Mouse (Mus musculus): ENCODE measurements around the gene Trmt10a. TPM values are rescaled to one million over a fixed set of nuclear protein-coding genes. Genes with fewer than 3 reads are reported as not detected.

Gene Trmt10a
- polyA plus RNA-seq, 1 experiment from 2014 or later: 11.8 TPM

DNA sequence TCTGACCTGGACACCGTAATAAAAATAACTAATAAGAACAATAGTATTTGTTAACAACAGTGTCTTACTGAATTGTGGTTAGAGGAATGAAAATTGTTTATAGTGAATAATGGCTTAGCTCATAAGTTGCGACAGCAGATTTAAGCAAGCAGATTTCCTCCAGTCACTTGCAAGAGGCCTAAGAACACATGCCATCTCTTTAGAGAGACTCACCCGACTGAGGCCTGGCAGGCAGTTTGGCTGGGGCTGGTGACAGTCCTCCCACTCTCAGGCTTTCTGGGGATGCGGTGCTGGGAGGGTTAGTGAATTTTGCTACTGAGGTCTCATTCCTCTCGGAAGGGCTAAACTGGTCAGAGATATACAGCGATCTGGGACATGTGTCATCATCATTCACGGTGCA is 40.1 kb downstream of the Trmt10a start:
- no peak for ATAC-seq (ENCODE audit: low FRiP score)
- H3K9me3 ChIP-seq (replicated peaks): no peaks in the 10 kb centered on the region
- 93% methylated on average over 7 of the region's 7 CpGs for WGBS

DNA sequence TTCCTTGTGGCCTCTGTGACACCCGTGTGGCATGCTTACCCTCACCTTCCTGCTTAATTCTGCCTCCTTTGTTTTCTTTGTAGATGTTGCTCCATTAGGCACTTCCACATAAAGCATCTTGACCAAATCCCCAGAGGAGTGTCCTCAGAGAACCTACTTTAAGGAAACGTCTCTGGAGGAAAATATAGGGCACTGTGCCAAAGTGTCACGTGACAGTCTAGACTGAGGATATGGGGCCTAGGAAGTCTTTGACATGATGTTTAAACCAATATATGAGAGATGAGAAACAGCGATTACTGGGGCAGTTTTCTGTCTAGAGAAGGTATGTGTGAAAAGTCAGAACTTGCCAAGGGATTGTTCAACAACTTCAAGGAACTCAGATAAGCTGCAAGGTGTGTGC is 42.0 kb downstream of the Trmt10a start:
- Histone ChIP-seq H3K27ac (no peak overlapping the region), H3K27me3 (no peaks in the 10 kb centered on the region), H3K4me2 (replicated peaks) (no peak overlapping the region), H3K9ac (no peak overlapping the region), H3K9me3 (replicated peaks) (no peaks in the 10 kb centered on the region), H3K4me3 (no peak overlapping the region), H3K4me1 (peaks cover 9% of the 10 kb centered on the region; the same call in 1 of the 2 replicates), H3K36me3 (no peaks in the 10 kb centered on the region)
- 72% methylated on average over 4 of the region's 4 CpGs for WGBS
- ATAC-seq (ENCODE audit: low FRiP score): no peak

More for the DNA sequence above, 40.1 kb downstream of the Trmt10a start:
- H3K36me3 ChIP-seq: no peaks in the 10 kb centered on the region
- no peak overlapping the region for H3K27ac ChIP-seq
- no peak overlapping the region for H3K4me2 ChIP-seq (replicated peaks)
- no peaks in the 10 kb centered on the region for H3K27me3 ChIP-seq
- peaks cover 9% of the 10 kb centered on the region; the same call in 1 of the 2 replicates for H3K4me1 ChIP-seq
- no peak overlapping the region for H3K4me3 ChIP-seq
- no peak overlapping the region for H3K9ac ChIP-seq

DNA sequence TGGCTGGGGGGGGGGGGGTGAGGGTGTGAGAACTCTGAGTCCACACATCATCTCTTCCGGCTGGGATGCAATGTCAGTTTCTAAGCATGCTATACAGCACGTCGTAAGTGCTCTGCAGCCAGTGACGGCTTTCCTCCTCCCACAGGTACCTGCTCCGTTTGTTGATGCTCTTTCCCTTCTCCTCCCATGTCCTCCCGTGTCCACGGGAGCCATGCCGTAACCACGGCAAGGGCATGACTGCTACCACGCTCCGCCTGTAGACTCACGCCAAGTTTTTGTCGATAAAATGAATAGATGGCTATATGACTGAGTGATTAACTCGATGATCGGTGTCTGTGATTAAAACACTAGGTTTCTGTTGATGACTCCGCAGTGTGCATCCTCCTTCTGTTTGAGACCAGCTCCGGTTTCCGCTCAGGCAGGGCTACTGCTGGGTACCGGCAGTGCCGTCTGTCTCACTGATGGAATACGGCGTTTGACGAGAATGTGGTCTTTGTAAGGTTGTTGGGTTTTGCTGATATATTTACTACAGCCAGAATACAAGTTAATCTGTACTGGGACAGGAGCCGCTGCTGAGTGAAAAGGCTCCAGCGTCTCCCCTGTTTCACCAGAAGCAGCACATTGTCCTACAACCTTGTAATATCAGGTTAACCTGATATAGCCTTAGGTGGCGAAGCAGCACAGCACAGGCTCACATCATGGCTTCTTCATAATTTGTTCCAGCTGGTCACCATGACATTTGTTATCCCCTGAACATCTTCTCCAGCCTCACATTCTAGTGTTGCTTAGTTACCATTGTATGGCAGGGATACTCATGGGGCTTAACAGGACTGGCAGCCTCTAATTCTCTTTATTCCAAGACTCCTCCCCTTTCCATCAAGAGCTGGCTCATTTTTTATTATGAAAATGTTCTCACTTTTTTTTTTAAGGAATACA is 43.0 kb downstream of the Trmt10a start:
- 85% methylated on average over 26 of the region's 26 CpGs for WGBS
- Histone ChIP-seq H3K4me3 (no peak overlapping the region), H3K9me3 (replicated peaks) (no peaks in the 10 kb centered on the region), H3K36me3 (no peaks in the 10 kb centered on the region), H3K27ac (peak overlapping the region; percentile 36), H3K9ac (no peak overlapping the region), H3K4me2 (replicated peaks) (no peak overlapping the region), H3K27me3 (no peaks in the 10 kb centered on the region), H3K4me1 (peaks cover 9% of the 10 kb centered on the region; the same call in 1 of the 2 replicates)
- ATAC-seq (ENCODE audit: low FRiP score): peak; percentile 76

DNA sequence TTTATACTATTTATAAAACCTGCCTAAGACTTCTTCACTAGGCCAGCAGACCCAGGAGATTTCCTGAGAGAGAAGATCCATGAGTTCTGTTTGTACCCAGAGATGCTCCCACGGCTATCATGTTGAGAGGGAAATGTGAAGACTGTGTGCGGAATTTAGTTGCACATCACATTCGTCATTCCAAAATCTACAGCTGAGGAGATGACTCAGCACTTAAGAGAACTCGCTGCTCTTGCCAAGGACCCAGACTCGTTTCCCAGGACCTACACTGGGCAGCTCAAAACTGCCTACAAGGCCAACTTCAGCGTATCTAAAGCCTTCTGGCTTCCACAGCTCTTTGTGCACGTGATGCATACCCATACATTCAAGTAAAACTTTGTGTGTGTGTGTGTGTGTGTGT is 49.0 kb downstream of the Trmt10a start:
- H3K36me3 ChIP-seq: no peaks in the 10 kb centered on the region
- H3K27me3 ChIP-seq: no peaks in the 10 kb centered on the region
- H3K4me2 ChIP-seq (replicated peaks): no peak overlapping the region
- H3K27ac ChIP-seq: no peak overlapping the region
- H3K9ac ChIP-seq: no peak overlapping the region
- H3K4me3 ChIP-seq: no peak overlapping the region
- no peaks in the 10 kb centered on the region for H3K9me3 ChIP-seq (replicated peaks)
- WGBS: 88% methylated on average over 7 of the region's 7 CpGs
- H3K4me1 ChIP-seq: no peaks in the 10 kb centered on the region
- ATAC-seq (ENCODE audit: low FRiP score): no peak

DNA sequence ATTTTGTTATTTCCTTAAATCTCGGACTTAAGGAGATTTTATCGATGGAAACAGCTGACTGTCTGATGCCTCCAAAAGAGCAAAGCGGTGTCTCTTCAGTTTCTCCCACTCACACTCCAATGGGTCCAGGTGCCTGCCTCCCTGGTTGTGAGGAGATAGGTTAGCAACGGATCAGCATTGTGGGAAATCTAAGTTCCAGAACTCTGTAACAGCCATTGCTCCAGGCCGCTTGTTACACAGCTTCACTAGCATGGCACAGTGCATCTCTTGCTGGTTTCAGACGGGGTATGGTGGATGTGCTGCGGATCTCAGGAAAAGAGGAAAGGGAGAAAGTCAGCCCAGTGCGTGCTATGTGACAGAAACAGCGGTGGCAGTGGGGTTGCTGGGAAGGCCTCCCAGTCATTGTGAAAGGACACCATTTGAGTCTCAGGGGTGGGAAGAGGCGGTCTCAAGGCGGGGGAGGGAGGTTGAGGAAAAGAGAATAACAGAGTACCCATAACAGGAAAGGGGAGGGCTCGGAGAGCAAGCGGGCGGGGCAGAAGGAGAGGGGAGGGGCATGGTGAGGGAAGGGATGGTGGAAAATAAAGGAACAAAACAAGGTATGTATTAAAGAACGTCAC is 50.5 kb downstream of the Trmt10a start, which contains the start of gene 4930579F01Rik:
Gene 4930579F01Rik, minus strand, starts transcription at position 143 of the 620 bp plus-strand sequence.
- Histone ChIP-seq H3K9me3 (replicated peaks) (no peaks in the 10 kb centered on the region), H3K4me1 (0 out of 2 replicates have a peak, but pooled peaks cover 2% of the 10 kb centered on the region), H3K27ac (no peak within 1 kb of the TSS), H3K4me2 (replicated peaks) (no peak within 1 kb of the TSS), H3K9ac (no peak within 1 kb of the TSS), H3K27me3 (no peaks in the 10 kb centered on the region), H3K36me3 (no peaks in the 10 kb centered on the region), H3K4me3 (no peak within 1 kb of the TSS)
- 83% methylated on average over 15 of the region's 15 CpGs for WGBS
- no peak for ATAC-seq (ENCODE audit: low FRiP score)

DNA sequence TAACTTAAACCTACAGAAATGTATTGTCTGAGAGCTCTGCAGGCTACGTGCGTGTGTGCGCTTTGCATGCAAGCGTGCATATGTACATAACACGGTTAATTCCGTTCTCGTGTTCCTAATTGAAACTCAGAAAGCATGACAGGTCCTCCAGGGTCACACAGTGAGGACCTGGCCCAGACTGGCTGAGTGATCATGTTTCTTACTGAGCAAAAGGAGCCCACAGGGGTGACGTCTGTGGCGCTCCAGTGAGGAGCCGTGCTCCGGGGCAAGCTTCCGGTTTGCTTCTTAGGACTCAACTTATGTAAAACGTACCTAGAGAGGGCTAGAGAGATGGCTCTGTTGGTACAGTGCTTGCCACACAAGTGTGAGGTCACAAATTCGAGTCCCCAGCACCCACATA is 53.8 kb downstream of the Trmt10a start:
- H3K36me3 ChIP-seq: no peaks in the 10 kb centered on the region
- 76% methylated on average over 14 of the region's 14 CpGs for WGBS

DNA sequence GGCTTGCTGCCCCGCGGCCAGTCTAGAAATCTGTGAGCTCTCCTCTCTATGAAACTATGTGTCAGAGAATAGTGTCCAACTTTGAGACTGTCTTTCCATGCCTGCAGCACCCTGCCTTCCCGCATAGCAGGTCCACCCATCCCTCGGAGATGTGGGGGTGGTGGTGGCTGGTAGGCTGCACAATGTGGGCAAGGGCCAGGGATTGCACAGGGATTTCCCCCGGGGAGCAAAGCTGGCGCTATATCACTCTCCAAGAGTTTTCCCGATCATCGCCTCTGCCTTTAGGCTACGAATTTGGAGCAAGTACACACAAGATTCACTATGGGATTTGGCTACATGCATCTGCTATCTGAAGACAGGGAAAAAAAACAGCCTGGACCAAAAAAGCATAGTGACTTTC is 54.3 kb downstream of the Trmt10a start:
- H3K27ac ChIP-seq: no peak overlapping the region
- no peaks in the 10 kb centered on the region for H3K36me3 ChIP-seq
- ATAC-seq (ENCODE audit: low FRiP score): peak; percentile 57; the same call in 1 of the 2 replicates
- 69% methylated on average over 9 of the region's 9 CpGs for WGBS
- H3K9me3 ChIP-seq (replicated peaks): no peaks in the 10 kb centered on the region
- H3K9ac ChIP-seq: no peak overlapping the region
- no peak overlapping the region for H3K4me3 ChIP-seq
- H3K4me2 ChIP-seq (replicated peaks): no peak overlapping the region
- H3K27me3 ChIP-seq: no peaks in the 10 kb centered on the region
- 0 out of 2 replicates have a peak, but pooled peaks cover 2% of the 10 kb centered on the region for H3K4me1 ChIP-seq

More for the DNA sequence above, 53.8 kb downstream of the Trmt10a start:
- Histone ChIP-seq H3K27me3 (no peaks in the 10 kb centered on the region), H3K4me1 (0 out of 2 replicates have a peak, but pooled peaks cover 2% of the 10 kb centered on the region), H3K9me3 (replicated peaks) (no peaks in the 10 kb centered on the region), H3K4me2 (replicated peaks) (no peak overlapping the region), H3K27ac (no peak overlapping the region), H3K9ac (no peak overlapping the region), H3K4me3 (no peak overlapping the region)
- ATAC-seq (ENCODE audit: low FRiP score): no peak

DNA sequence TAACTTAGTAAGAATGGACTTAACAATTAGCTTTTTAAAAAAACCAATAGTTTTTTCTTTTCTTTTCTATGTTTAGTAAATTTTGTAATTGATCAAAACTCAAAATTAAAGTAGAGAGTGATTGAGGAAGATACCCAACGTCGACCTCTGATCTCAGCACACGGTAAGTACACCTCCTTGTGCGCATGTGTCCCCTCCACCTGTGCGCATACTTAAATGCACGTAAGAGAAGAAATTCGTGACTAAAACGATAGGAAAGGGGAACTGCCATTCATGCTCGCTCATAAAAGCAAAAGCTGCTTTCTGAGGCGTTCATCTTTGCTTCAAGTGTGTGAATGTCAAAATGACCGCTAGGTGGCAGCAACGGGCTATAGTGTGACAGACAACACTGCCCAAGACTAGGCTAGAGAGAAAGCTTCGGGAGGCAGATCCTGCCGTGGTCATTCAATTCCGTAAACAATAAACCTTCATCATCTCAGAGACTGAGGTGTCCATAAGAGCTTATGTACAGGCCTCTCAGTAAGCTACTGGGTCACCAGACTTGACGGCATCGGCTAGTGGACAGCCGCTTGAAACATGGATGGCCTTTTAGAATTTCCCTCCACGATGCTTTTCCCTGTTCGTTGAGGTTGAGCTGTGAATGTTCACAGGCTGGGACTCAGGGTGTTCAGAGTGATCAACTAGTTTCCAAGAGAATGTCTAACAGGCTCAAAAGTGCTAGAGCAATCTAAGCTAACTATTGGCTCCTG is 54.9 kb downstream of the Trmt10a start:
- Histone ChIP-seq H3K27ac (no peak overlapping the region), H3K4me3 (no peak overlapping the region), H3K4me1 (0 out of 2 replicates have a peak, but pooled peaks cover 2% of the 10 kb centered on the region), H3K4me2 (replicated peaks) (peak overlapping the region; percentile 40), H3K27me3 (no peaks in the 10 kb centered on the region), H3K36me3 (no peaks in the 10 kb centered on the region), H3K9ac (0 out of 2 replicates have a peak overlapping the region, but pooled peaks have one; percentile 44), H3K9me3 (replicated peaks) (no peaks in the 10 kb centered on the region)
- peak; percentile 93 for ATAC-seq (ENCODE audit: low FRiP score)
- WGBS: 30% methylated on average over 20 of the region's 20 CpGs

DNA sequence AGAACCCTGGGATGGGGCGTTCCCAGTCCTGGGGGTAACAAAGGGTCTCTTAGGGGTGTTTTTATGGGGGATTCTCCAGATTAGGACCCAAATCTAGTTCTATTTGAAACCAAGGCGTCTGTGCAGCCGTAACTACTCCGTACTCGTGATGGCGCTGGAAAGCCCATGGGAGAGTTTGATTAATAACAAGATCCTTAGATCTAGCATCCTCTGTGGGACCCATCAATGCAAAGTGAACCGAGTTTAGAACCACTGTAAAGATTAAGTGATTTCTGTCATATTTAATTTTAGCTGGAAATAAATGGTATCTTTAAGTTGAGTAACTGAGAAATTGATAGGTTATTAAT is 55.4 kb downstream of the Trmt10a start:
- no peaks in the 10 kb centered on the region for H3K27me3 ChIP-seq
- H3K4me2 ChIP-seq (replicated peaks): peak overlapping the region; percentile 40; the same call in 1 of the 2 replicates
- H3K36me3 ChIP-seq: no peaks in the 10 kb centered on the region
- ATAC-seq (ENCODE audit: low FRiP score): no peak; the same call in 1 of the 2 replicates
- 0 out of 2 replicates have a peak, but pooled peaks cover 2% of the 10 kb centered on the region for H3K4me1 ChIP-seq
- no peaks in the 10 kb centered on the region for H3K9me3 ChIP-seq (replicated peaks)
- H3K4me3 ChIP-seq: no peak overlapping the region
- WGBS: 75% methylated on average over 7 of the region's 7 CpGs
- H3K27ac ChIP-seq: no peak overlapping the region
- no peak overlapping the region for H3K9ac ChIP-seq

DNA sequence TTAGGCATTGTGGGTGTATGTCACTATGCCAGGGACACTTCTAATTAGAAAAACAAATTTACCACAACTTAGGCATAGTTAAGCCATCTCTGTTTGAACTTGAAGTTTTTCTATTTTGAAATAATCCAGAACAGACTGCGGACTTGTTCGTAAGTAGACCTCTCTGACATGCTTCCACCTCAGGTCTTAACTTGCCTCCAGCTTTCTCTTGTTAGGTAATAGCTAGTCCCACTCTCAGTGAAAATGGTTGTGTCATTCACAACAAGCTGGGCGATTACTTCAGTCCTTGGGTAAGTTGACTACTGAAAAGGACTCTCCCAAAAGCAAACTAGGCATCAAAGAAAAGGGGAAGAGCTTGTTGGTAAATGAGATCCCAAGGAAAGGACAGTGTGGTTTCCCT is 65.6 kb downstream of the Trmt10a start:
- no peak for ATAC-seq (ENCODE audit: low FRiP score)

More for the DNA sequence above, 65.6 kb downstream of the Trmt10a start:
- no peak overlapping the region for H3K27ac ChIP-seq
- WGBS: 90% methylated on average over 3 of the region's 3 CpGs
- H3K36me3 ChIP-seq: no peaks in the 10 kb centered on the region
- no peaks in the 10 kb centered on the region for H3K9me3 ChIP-seq (replicated peaks)
- H3K27me3 ChIP-seq: no peaks in the 10 kb centered on the region
- H3K4me1 ChIP-seq: no peaks in the 10 kb centered on the region
- H3K9ac ChIP-seq: no peak overlapping the region
- no peak overlapping the region for H3K4me2 ChIP-seq (replicated peaks)
- H3K4me3 ChIP-seq: no peak overlapping the region

Data from hindbrain, embryonic 12.5 days (tissue).